Mouse (Mus musculus): ENCODE data around the gene Diexf.

Gene Diexf

DNA sequence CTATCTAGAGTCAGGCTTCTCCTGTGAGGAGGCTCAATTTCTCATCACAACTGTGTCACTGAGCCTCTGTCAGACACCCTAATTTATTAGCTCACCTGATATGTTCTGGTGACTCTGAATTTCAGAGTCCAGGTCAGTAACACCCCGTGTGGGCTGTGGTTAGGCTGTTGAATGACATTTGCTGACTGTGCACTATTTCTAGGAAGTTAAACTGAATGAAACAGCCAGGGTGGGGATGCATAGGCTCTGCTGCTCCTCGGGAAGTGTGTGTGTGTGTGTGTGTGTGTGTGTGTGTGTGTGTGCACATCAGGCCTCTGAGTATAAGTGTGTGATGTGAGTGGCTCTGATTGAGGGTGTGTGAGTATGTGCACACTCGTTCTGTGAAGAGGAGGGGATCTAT, 8.6 kb upstream of the Diexf start:
- no peak for DNase-seq (ENCODE audit: low spot score in 2 of 2)

DNA sequence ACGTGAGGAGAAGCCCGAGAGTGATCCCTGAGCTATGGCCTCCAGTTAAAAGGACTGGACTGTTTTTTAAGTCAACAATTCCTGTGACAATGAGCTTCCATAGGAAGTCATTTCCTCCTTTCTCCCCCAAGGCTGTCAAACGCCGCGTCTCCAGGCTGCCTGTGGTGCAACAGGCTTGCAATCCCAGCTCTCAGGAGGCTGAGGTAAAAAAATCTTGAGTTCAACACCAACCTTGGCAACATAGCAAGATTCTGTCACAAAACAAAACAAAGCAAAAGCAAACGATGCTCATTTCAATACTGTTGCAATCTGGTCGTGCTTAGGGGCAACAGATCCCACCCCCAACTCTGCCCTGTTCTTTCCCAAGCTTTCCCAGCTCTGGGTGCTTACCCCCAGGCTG, 8.0 kb upstream of the Diexf start:
- DNase-seq (ENCODE audit: low spot score in 2 of 2) = no peak

DNA sequence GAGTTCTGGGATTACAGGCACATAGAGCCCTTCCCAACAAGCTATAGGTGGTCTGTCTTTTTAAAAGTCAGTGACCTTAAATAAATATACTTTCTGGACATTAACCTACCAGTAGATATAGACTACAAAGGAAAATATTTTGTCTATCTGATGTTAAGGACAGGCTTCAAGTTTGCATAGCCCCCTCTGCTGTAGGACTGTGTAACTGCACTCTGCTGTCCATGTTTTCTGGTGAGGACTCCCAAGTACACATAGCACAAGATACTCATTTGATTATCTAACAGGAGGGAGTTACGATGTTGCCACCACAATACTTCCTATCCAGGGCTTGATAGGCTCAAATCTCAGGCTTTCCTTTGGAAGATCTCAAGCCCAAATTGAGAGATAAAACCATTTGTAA, 3.7 kb upstream of the Diexf start:
- DNase-seq (ENCODE audit: low spot score in 2 of 2) = no peak

DNA sequence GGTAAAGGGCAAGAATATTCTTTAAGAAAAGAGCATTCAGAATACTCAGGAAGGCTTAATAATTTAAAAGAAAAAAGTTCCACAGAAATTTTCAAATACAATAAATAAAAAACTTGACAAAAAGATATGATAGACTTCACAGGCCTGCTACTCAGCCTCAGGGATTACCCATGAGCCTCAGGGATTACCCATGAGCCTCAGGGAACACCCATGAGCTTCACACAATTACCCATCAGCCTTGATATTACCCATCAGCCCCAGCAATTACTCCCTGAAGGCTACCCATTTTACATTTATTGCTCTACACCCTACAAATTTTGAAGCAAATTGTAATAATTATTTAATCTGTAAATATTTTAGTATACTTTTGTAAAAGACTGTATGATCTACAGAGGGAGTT, 2.3 kb upstream of the Diexf start:
- DNase-seq (ENCODE audit: low spot score in 2 of 2) = no peak

DNA sequence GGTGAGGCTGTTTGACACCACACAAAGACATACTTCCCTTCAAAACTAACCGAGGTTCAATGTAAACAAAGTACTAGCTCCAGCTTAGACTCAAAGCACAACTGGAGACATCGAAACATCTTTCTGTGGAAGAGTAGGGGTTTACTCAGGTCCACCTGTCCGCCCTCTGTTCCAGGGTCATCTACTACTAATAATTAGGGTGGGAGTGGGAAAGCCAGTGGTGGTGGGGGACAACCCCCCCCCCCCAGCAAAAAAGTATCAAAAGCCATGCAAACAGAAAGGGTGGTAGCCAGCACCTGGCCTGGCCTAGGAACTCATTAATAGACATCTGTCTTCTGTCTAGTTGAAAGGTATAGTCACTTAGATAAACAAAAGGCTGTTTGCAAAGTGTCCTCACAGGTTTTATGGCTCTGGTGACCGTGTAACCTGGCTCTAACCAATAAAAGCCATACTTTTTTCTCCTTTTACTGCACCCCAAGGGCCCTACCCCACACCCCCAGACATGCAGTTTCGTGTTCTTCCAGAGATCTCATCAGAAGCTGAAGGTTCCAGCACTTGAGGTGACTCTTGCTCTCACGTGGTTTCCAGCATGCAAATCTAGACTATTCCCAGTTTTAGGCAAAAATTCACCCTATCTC, 1.4 kb upstream of the Diexf start:
- no peak for DNase-seq (ENCODE audit: low spot score in 2 of 2)

DNA sequence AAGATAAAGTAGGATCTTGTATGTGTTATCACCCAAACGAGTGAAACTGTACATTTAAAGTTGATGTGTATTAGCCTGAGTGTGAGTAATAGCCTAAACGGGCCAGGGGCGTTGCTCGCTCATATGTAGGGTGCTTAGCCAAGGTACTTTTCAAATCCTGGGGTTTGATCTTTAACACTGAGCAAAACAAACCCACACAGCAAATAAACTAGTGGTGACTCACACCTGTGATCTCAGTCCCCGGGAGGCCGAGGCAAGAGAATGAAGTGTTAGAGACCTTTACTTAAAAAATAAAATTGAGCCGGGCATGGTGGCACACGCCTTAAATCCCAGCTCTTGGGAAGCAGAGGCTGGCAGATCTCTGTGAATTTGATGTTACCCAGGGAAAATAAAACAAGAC, 767 bp upstream of the Diexf start:
- DNase-seq (ENCODE audit: low spot score in 2 of 2) = no peak

DNA sequence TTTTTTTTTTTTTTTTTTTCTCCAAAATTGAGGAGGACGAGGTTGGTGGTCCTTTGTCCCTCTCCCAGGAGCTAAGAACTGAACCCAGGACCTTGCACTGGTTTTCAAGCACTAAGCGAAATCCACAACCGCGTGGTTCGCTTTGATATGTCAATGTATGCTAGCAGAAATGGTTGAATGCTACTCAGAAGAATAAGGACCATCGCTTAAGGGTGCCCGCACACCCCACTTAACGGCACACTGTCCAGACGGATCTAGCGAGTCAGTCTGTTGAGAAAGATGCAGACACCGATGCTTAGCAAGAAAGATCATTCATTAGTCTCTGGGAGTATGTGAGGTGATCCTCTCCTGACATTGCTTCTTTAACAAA, 369 bp upstream of the Diexf start:
- DNase-seq (ENCODE audit: low spot score in 2 of 2) = no peak

DNA sequence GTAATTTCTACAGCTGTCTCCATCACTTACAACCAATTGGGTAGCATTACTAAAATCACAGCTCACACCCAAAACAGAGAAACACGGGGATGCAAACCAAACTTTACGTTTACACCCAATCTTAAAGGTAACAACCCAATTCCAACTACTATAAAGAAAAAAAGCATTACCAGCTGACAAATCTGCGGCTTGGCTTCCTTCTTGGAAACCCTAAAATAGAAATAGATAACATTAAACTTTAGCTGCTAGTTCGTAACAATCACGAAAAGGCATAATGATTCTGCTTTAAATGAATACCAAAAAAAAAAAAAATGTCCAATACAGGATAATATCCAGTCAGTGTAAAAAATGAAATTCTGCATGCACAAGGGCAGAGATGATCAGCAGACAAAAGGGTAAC, 751 bp downstream of the Diexf start:
- no peak for DNase-seq (ENCODE audit: low spot score in 2 of 2)

DNA sequence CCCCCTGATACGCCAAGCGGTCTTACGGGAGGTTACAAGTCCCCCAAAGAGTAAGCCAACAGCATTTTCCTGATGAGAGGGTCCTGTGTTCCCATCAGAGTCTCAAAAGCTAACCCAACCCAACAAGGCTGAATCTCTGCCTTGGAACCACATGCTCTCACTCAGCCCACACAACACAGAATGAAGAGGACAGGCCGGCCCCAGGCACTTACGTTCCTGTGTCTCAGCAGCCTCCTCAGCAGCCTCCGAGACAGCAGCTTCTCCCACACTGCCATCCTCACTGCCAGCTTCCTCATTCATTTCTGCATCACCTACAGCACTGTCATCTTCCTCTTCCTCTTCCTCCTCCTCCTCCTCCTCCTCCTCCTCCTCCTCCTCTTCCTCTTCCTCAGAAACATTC, 2.0 kb downstream of the Diexf start:
- DNase-seq (ENCODE audit: low spot score in 2 of 2) = no peak

DNA sequence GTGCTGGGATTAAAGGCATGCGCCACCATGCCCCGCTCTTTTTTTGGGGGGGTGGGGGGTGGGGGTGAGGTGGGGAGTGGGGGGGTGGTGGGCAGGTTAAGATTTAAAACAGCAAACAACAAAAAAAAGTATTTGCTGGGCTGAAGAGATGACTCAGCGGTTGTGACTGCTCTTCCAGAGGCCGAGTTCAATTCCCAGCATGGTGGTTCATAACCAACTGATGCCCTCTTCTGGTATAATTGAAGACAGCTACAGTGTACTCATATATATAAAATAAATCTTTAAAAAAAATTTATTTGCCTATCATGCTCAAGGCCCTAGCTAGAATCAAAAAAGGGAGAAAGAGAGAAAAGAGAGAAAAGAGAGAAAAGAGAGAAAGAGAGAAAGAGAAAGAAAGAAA, 4.2 kb downstream of the Diexf start:
- DNase-seq (ENCODE audit: low spot score in 2 of 2) = no peak

DNA sequence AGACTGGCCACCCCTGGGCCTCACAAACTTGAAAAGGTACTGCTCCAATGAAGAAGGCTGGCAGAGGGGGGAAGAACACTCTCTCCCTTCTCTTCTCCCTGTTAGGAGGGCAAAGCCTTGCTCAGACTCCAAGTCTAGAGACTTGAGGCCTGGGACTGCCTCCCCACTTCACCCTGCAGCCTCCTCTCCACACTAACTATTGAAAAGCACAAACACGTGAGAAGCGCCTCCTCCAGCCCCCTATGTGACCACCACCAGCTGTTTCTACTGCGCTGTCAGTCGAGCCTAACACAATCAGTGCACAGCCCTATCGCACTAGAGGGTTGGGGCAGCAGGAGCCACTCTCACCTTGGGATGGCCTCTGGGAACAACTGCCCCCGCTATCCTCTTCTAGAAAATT, 6.8 kb downstream of the Diexf start:
- DNase-seq (ENCODE audit: low spot score in 2 of 2) = no peak

DNA sequence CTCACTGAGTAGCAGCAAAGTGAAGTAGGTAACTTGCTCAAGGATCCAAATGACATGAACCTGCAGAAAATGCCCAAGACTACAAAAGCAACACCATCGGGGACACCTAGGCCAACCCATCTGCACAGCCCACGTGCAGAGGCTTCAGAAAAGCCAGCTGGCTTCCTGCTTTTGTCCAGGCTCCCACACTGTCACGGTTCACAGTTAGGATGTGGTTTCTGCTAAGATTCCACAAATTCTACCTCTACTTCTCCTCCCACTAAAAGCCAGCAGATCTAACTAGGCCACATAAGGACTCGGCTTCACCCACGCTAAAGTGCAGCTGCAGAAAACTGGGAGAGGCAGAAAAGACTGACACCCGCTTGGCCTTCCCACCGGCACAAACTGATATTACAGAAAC, 7.3 kb downstream of the Diexf start:
- DNase-seq (ENCODE audit: low spot score in 2 of 2) = peak; percentile 45 to 50

DNA sequence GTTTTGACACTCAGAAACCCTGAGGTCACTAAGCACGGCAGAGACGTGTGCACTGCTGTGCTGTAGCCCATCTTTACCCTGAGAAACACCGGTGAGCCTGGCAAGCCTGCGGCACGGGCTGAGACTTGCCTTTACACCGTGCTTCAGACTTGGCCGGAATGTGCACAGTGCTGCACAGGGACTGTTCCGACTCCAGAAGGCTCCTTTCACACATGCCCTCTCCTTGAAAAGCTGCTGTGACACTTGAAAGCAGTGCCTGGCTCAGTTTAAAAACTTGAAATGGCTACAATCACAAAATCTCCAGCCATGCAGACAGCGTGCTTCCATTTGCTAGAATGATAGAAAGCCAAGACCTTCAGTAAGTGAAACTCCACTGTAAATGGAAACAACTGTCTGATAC, 18.0 kb downstream of the Diexf start:
- no peak for DNase-seq (ENCODE audit: low spot score in 2 of 2)

DNA sequence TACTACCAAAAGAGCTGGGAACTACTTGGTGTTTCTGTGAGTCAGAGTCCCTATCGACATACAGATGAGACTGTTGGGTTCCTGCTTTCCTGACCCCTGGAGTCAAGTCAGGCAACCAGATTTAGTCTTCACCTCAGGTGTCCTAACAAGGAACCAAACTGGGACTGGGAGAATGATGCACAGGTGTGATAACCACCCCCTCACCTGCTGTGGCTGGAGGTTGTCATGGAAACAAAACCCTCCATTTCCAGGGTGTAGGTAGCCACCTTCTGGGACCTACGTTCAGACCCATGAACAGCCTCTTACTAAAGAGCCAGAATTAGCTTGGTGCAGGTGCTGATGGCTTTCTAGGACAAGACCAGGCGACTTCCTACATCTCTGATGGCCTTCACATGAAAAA, 27.1 kb downstream of the Diexf start:
- no peak for DNase-seq (ENCODE audit: low spot score in 2 of 2)

DNA sequence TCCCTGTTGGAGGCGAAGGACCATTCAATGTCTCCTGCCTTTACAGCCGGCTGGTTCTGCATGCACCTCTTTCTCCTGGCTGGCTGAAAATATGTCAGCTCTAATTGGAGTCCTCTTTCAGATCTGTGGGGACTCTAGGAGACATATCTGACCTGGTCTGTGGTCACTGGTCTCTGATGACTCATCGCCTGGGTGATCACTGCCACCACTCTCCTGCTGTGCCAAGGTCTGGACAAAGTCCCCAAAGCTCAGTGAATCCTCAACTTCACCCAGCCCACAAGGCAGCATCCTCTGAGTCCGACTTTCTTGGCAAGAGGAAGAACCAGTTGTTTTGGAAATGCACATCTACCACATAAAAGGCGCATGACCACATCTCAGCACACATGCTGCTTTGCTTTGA, 27.5 kb downstream of the Diexf start:
- DNase-seq (ENCODE audit: low spot score in 2 of 2) = no peak

DNA sequence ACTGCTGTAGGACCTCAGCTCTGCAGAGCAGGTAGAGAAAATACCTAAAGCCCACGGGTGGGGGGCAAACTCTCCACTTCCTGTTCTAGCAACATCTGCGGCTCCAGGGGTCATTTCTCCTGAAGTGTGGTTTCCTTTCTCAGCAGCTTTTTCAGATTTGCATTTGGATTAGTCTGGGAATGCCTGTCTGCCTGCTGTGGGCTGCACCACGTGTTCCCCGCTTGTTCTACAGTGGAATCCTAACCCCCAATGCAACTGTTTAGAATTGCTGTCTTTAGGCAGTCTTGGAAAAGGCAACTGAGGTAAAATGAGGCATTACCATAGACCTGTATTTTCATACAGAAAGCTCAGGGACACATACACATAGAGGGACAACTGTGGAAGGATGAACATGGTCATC, 28.0 kb downstream of the Diexf start:
- DNase-seq (ENCODE audit: low spot score in 2 of 2) = no peak

DNA sequence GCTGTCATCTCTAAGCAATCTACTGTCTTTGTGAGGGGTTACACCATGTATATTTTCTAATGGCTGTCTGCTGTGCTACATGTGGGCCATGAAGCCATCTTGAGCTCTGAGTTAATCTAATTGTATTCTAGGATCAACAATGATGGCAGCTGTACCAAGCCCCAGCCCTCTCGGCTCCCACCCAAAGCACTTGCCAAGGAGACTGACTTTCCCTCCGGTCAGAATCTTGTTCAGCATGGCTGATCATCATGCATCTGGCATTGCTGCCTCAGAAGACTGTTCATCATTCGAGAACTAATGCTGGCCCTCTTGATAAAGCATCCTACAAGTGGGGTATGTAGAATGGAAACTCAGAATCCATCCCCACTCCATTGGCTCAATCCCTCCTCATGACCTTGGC, 31.1 kb downstream of the Diexf start:
- no peak for DNase-seq (ENCODE audit: low spot score in 2 of 2)

DNA sequence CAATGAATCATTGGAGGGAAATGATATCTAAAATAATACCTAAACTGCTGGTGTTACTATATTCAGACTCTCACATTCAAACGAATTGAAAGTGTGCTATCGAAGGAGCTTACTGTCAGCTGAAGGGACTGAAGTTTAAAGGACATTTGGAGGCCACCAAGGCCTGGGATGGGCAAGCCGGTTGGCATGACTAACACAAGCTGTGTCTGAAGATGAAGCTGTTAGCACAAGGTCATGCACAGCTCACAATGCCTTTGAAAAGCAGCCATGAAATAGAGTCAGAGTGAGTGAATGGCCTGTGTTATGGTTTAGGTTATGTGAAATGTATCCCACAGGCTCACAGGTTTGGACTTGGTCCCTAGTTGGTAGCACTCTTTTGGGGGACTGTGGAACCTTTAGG, 36.5 kb downstream of the Diexf start:
- DNase-seq (ENCODE audit: low spot score in 2 of 2) = no peak

DNA sequence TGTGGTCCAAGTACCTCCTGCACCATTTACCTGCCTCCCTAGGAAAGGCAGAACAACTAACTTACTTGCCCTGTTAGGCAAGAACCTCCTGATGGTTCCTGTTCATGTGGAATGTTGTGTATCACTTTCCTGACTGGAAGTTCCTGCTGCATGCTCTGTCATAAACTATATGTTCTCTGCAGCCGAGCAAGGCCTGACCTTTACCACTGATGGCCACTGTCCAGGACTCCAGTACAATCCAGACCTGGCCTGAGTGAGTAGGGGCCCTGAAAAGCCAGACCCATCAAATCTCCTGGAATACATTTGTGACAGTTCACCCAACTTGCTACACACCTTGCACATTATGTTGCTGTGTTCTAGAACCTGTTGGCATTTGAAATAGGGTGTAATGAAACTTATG, 37.3 kb downstream of the Diexf start:
- no peak for DNase-seq (ENCODE audit: low spot score in 2 of 2)

DNA sequence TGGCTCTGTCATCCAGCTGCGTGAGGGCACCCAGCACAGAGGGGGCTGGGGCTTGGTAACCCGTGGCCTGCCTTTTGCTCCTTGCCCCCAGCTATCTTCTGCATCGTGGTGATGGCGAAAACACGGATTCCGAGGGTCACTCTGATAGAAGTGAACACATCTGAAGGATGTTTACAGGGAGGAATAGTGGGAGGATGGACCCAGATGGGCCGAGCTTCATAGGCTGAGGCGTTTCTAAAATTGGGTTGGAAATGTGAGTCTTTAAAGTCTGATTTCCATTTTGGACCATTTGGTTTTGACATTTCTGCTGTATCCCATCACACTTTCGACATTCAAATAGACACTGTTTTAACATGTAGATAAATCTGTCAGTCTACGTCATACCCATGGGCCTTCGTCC, 39.2 kb downstream of the Diexf start:
- DNase-seq (ENCODE audit: low spot score in 2 of 2) = no peak

DNA sequence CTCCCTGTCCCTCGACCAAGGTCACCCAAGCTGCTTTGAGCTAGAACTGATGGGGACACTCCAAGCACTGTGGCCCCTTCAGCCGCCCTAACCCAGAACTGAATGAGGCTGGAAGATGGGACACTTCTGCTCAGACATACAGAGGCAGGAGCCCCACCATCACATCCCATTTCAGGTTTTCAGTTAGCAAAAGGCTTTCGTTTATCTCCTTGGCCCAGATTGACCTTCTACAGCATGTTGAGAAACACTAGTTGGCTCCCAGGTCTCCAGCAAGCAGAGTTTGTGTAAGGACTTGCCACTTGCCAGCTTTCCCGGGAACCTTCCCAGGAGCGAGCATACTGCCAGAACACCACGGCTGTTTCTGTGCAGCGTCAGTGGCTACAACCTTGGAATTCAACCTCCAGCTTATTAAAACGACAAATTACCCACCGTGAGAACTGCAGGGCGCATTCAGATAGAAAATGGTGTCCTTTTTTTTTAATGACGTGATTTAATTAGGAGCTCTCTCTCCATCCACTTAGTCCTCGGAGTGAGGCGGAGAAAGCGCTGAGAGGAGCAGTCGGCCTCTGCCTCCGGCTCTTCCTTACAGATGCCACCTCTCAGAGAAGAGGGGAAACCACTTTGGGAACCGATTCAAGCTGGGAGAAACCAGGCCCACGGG, 39.7 kb downstream of the Diexf start:
- peak; percentile 56 to 66 for DNase-seq (ENCODE audit: low spot score in 2 of 2)

DNA sequence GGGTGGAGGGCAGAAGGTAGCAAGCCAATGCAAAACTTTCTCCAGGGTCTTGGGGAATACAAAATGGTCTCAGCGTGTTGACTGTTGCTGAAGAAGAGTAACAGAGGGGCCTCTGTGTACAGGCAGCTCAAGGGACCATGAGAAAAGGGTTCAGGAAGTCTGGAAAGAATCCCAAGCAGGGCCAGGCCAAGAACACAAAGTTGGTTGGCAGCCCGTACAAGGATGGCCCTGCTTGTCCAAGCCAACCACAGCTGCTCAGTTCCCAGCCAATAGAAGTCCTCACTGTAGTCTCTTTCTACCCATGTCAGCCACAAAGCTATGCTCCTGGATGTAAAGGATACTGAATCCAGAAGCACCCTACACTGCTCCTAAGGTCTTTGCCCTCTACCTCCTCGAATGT, 40.4 kb downstream of the Diexf start:
- DNase-seq (ENCODE audit: low spot score in 2 of 2) = no peak

DNA sequence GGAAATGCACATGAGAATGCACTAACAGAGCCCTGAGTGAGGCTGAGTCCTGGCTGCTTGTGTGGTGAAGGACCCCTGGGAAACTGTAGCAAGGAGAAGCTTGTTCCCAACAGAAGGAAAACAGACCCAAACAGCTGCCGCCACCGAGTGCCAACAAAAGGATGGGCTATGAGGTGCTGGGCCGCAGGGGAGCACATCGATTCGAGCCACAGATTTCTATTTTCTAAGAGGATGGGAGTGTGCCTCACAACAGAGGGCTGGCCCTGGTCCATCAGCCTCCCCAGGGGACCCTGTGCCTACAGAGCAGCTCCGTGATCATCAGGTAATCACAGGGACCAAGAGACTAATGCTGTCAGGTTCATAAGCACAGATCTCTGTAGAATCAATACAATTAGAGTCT, 40.9 kb downstream of the Diexf start:
- no peak for DNase-seq (ENCODE audit: low spot score in 2 of 2)

DNA sequence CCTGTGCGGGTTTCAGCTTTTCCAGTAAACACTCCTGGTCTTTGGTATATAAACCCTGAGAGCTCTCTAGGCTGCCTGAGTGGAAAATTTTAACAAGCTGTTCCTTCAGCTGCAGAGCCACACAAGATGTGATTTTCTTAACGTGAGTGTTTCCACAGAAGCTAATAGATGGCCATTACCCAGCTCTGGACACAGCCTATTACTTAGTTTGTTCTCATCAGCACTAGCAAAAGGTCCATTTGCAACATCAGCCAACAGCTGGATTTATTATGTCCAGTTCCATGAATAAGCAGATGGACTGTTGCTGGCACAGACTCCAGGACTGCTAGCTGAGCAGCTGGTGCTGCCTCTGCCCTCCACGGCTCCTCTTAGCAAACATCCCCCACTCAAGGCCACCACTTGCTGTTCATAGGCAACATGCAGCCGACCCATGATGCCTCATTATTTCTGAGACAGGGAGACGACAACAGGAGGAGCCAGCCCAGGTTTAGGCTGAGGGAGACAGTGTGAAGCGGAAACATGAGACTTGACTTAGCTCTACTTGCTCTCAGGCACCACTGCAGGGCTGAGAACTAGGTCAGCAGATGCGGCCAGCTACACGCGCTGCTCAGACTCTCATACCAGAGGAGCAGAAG, 43.1 kb downstream of the Diexf start:
- no peak for DNase-seq (ENCODE audit: low spot score in 2 of 2)
